Mouse (Mus musculus) MEL (cell line): ENCODE measurements around the gene Cdkal1. TPM values are rescaled to one million over a fixed set of nuclear protein-coding genes. Genes with fewer than 3 reads are reported as not detected.

Source experiments
- DNase-seq: peaks from one replicate; pipeline ENCODE4 v3.0.0; 2011; ENCODE audit warnings: low read depth, low spot score
- H3K27ac ChIP-seq: 2 replicates; pipeline ENCODE4 v1.5.1; 2012; ENCODE audit warnings: low read depth, mild to moderate bottlenecking, control low read depth, low read length, moderate library complexity; ENCODE audit not compliant: control insufficient read depth
- H3K27me3 ChIP-seq, 2 experiments: fragments of 150-350 bp in 1 of 2; sonication (generic) in 1 of 2; 2 replicates each; pipeline ENCODE4 v1.6.1; 2012; ENCODE audit warnings: low read length in 2 of 2, mild to moderate bottlenecking in 2 of 2, improper control_type of control experiment in 1 of 2, moderate library complexity in 1 of 2; ENCODE audit not compliant: insufficient read depth in 2 of 2, control insufficient read depth in 1 of 2
- H3K36me3 ChIP-seq, 2 experiments: 2 replicates each; pipeline ENCODE4 v1.6.1; 2012 to 2014; ENCODE audit warnings: low read length in 2 of 2, improper control_type of control experiment in 1 of 2, inconsistent platforms in 1 of 2, mild to moderate bottlenecking in 1 of 2; ENCODE audit not compliant: insufficient read depth in 2 of 2, control insufficient read depth in 1 of 2
- H3K4me1 ChIP-seq, 2 experiments: fragments of 150-350 bp in 1 of 2; sonication (generic) in 1 of 2; 2 replicates each; pipeline ENCODE4 v1.6.1; 2012; ENCODE audit warnings: low read length in 2 of 2, improper control_type of control experiment in 1 of 2, mild to moderate bottlenecking in 1 of 2; ENCODE audit not compliant: insufficient read depth in 2 of 2, control insufficient read depth in 1 of 2
- H3K4me3 ChIP-seq, 2 experiments: fragments of 150-350 bp in 1 of 2; sonication (generic) in 1 of 2; 2 replicates each; pipeline ENCODE4 v1.5.1; 2012; ENCODE audit warnings: low read depth in 2 of 2, low read length in 2 of 2, mild to moderate bottlenecking in 2 of 2, moderate library complexity in 2 of 2, control low read depth in 1 of 2, improper control_type of control experiment in 1 of 2; ENCODE audit not compliant: control insufficient read depth in 1 of 2, insufficient read depth in 1 of 2
- H3K79me2 ChIP-seq: 2 replicates; pipeline ENCODE4 v1.6.1; 2012; ENCODE audit warnings: mild to moderate bottlenecking, low read length, moderate library complexity; ENCODE audit not compliant: control insufficient read depth, poor library complexity, insufficient read depth
- H3K9ac ChIP-seq: 2 replicates; pipeline ENCODE4 v1.6.1; 2012; ENCODE audit warnings: low read depth, mild to moderate bottlenecking, control low read depth, low read length, moderate library complexity; ENCODE audit not compliant: control insufficient read depth, poor library complexity, severe bottlenecking
- H3K9me3 ChIP-seq: fragments of 150-350 bp; sonication (generic); replicated peaks from 2 replicates; pipeline ENCODE4 v1.6.1; 2012; ENCODE audit warnings: mild to moderate bottlenecking, low read length, improper control_type of control experiment, moderate library complexity; ENCODE audit not compliant: insufficient read depth
- BHLHE40 ChIP-seq: IDR thresholded peaks from 2 replicates; pipeline ENCODE4 v1.6.1; 2012; ENCODE audit warnings: low read depth, mild to moderate bottlenecking, inconsistent platforms, low read length, improper control_type of control experiment, borderline replicate concordance
- CHD2 ChIP-seq: IDR thresholded peaks from 2 replicates; pipeline ENCODE4 v1.6.1; 2011; ENCODE audit warnings: low read length, improper control_type of control experiment
- CTCF ChIP-seq, 3 experiments: IDR thresholded peaks in 2 of 3; conservative IDR thresholded peaks in 1 of 3; 2 replicates each; pipeline ENCODE4 v1.5.1; 2011 to 2012; ENCODE audit warnings: low read length in 3 of 3, low read depth in 2 of 3, mild to moderate bottlenecking in 2 of 3, improper control_type of control experiment in 1 of 3, inconsistent platforms in 1 of 3, mixed read lengths in 1 of 3, moderate library complexity in 1 of 3; ENCODE audit not compliant: control insufficient read depth in 1 of 3, insufficient read depth in 1 of 3, poor library complexity in 1 of 3, severe bottlenecking in 1 of 3
- E2F4 ChIP-seq: IDR thresholded peaks from 2 replicates; pipeline ENCODE4 v1.6.1; 2011; ENCODE audit warnings: low read depth, low read length, improper control_type of control experiment, borderline replicate concordance
- EP300 ChIP-seq, 2 experiments: IDR thresholded peaks; 2 replicates each; pipeline ENCODE4 v1.6.1; 2011; ENCODE audit warnings: improper control_type of control experiment in 2 of 2, low read length in 2 of 2, low read depth in 1 of 2, mild to moderate bottlenecking in 1 of 2
- GABPA ChIP-seq: IDR thresholded peaks from 2 replicates; pipeline ENCODE4 v1.6.1; 2012; ENCODE audit warnings: low read depth, mild to moderate bottlenecking, inconsistent platforms, low read length, improper control_type of control experiment, moderate library complexity
- JUND ChIP-seq: IDR thresholded peaks from 2 replicates; pipeline ENCODE4 v1.6.1; 2011; ENCODE audit warnings: low read depth, mild to moderate bottlenecking, improper control_type of control experiment, low read length
- KAT2A ChIP-seq: conservative IDR thresholded peaks from 2 replicates; pipeline ENCODE4 v1.6.1; 2012; ENCODE audit warnings: low read depth, low read length, improper control_type of control experiment, inconsistent platforms
- MAX ChIP-seq: IDR thresholded peaks from 2 replicates; pipeline ENCODE4 v1.6.1; 2011; ENCODE audit warnings: low read length, improper control_type of control experiment
- MAZ ChIP-seq: IDR thresholded peaks from 2 replicates; pipeline ENCODE4 v1.6.1; 2012; ENCODE audit warnings: low read depth, mild to moderate bottlenecking, inconsistent platforms, low read length, improper control_type of control experiment
- MEF2A ChIP-seq: IDR thresholded peaks from 2 replicates; pipeline ENCODE4 v1.6.1; 2014; ENCODE audit warnings: low read depth, mild to moderate bottlenecking, inconsistent platforms, low read length, improper control_type of control experiment; ENCODE audit not compliant: poor library complexity, insufficient replicate concordance, severe bottlenecking; ENCODE audit errors: extremely low read depth
- NELFE ChIP-seq: IDR thresholded peaks from 2 replicates; pipeline ENCODE4 v1.6.1; 2011; ENCODE audit warnings: low read depth, low read length, improper control_type of control experiment
- POLR2AphosphoS2 ChIP-seq: IDR thresholded peaks from 2 replicates; pipeline ENCODE4 v1.6.1; 2011; ENCODE audit warnings: low read length, improper control_type of control experiment
- RAD21 ChIP-seq: IDR thresholded peaks from 2 replicates; pipeline ENCODE4 v1.6.1; 2011; ENCODE audit warnings: mild to moderate bottlenecking, low read depth, low read length, improper control_type of control experiment
- RCOR1 ChIP-seq: IDR thresholded peaks from 2 replicates; pipeline ENCODE4 v1.6.1; 2012; ENCODE audit warnings: low read depth, mild to moderate bottlenecking, inconsistent platforms, low read length, improper control_type of control experiment
- SMC3 ChIP-seq: IDR thresholded peaks from 2 replicates; pipeline ENCODE4 v1.6.1; 2011; ENCODE audit warnings: low read depth, low read length, improper control_type of control experiment
- TBP ChIP-seq: IDR thresholded peaks from 2 replicates; pipeline ENCODE4 v1.8.0; 2011; ENCODE audit warnings: low read depth, low read length, improper control_type of control experiment
- UBTF ChIP-seq: IDR thresholded peaks from 2 replicates; pipeline ENCODE4 v1.6.1; 2012; ENCODE audit warnings: low read depth, mild to moderate bottlenecking, inconsistent platforms, low read length, improper control_type of control experiment, moderate library complexity, borderline replicate concordance; ENCODE audit not compliant: insufficient read depth
- ZKSCAN1 ChIP-seq: IDR thresholded peaks from 2 replicates; pipeline ENCODE4 v1.6.1; 2012; ENCODE audit warnings: low read depth, mild to moderate bottlenecking, inconsistent platforms, low read length, improper control_type of control experiment, moderate library complexity
- ZMIZ1 ChIP-seq: IDR thresholded peaks from 2 replicates; pipeline ENCODE4 v1.6.1; 2012; ENCODE audit warnings: low read depth, mild to moderate bottlenecking, inconsistent platforms, low read length, improper control_type of control experiment, moderate library complexity
- polyA plus RNA-seq, 2 experiments: library from polyadenylated mRNA; stranded (reverse) in 1 of 2; unstranded in 1 of 2; fragments of >175 nt in 1 of 2; fragments of >200 nt in 1 of 2; gene quantifications; 2 replicates each; pipeline versions ENCODE4 v1.2.1 to v1.2.4; 2012; ENCODE audit warnings: low replicate concordance in 2 of 2, low read depth in 1 of 2; ENCODE audit not compliant: insufficient read length in 2 of 2, insufficient read depth in 1 of 2, missing spikeins in 1 of 2
- total RNA-seq: library from RNA; depleted of rRNA; stranded (reverse); fragments of 300-350 nt; gene quantifications from 2 replicates; pipeline ENCODE4 v1.2.3, GENCODE M21; 2012

Cdkal1 gene
- total and polyA plus RNA-seq, 3 experiments = 10.6 to 11.0 TPM; not detected in 1

DNA sequence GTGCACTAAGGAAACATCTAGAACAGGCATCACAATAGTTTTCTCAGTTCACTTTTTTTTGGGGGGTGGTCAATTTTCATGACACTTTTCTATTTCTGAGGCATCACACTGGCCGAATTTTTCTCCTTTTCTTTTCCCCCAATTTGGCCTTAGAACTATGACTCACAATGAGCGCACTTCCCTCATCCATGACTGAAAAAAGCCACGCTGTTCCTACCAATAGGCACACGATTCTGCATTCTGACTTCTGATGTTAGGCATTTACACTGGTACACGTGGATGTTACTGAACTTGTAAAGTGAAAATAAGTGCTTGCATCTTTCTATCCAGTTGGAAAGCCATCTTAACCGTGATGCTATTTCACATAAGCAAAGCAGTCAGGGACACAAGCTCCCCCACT, 77.3 kb downstream of the Cdkal1 start:
- H3K9me3 ChIP-seq = no peaks in the 10 kb centered on the region
- no peak for TF ChIP-seq NELFE
- TF ChIP-seq RAD21 = no peak
- TF ChIP-seq BHLHE40 = no peak
- no peak for TF ChIP-seq TBP
- TF ChIP-seq MAZ = no peak
- TF ChIP-seq GABPA = no peak
- no peak for TF ChIP-seq UBTF
- no peak for TF ChIP-seq EP300 (IDR thresholded peaks at IDR 0.05; ENCODE audit: low read depth in 1 of 2, low read length in 2 of 2)
- TF ChIP-seq E2F4 = no peak
- no peak for TF ChIP-seq MAX
- TF ChIP-seq RCOR1 = no peak
- TF ChIP-seq SMC3 = no peak
- no peak for TF ChIP-seq KAT2A
- no peak for TF ChIP-seq ZKSCAN1
- no peak overlapping the region for H3K4me3 ChIP-seq
- H3K27ac ChIP-seq = no peak overlapping the region
- no peak for DNase-seq
- H3K79me2 ChIP-seq = no peaks in the 10 kb centered on the region
- peaks cover 0 to 4% of the 10 kb centered on the region in 2 experiments; a peak in 3 of 4 replicates for H3K4me1 ChIP-seq
- H3K27me3 ChIP-seq = no peaks in the 10 kb centered on the region
- H3K9ac ChIP-seq = no peak overlapping the region
- H3K36me3 ChIP-seq = peaks cover 0 to 5% of the 10 kb centered on the region in 2 experiments; a peak in 2 of 4 replicates

DNA sequence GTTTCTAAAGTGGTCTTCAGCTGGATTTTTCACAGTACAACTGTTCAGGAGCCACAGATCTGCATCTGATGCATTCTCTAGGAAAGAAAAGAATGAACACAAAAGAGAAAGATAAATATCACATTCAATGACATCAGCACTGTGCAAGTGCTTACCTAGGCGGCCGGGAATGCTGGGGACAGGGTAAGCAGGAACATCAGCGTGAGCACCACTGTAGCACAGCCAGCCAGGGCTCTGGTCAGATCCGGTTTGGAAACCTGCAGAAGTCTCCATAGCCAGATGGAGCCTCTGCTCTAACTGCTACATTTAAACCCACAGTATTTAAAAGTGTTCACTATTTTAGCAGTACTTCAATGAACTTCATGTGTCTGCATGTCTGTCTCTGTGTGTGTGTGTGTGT, 78.2 kb downstream of the Cdkal1 start:
- Histone ChIP-seq H3K27me3 (no peaks in the 10 kb centered on the region), H3K4me1 (peaks cover 2 to 5% of the 10 kb centered on the region in 2 experiments; a peak in 3 of 4 replicates), H3K79me2 (no peaks in the 10 kb centered on the region), H3K27ac (no peak overlapping the region), H3K9me3 (no peaks in the 10 kb centered on the region), H3K36me3 (peaks cover 0 to 5% of the 10 kb centered on the region in 2 experiments; a peak in 3 of 4 replicates), H3K9ac (no peak overlapping the region), H3K4me3 (no peak overlapping the region)
- TF ChIP-seq CHD2 = no peak
- TF ChIP-seq POLR2AphosphoS2 = no peak
- TF ChIP-seq KAT2A = no peak
- TF ChIP-seq ZMIZ1 = no peak
- no peak for TF ChIP-seq MEF2A
- TF ChIP-seq CTCF (IDR thresholded peaks at IDR 0.05 in 2 of 3, conservative IDR thresholded peaks at IDR 0.05 in 1 of 3; ENCODE audit: control insufficient read depth in 1 of 3, insufficient read depth in 1 of 3, low read depth in 2 of 3, low read length in 3 of 3, poor library complexity in 1 of 3, severe bottlenecking in 1 of 3) = no peak
- no peak for TF ChIP-seq NELFE
- no peak for TF ChIP-seq EP300 (IDR thresholded peaks at IDR 0.05; ENCODE audit: low read depth in 1 of 2, low read length in 2 of 2)
- TF ChIP-seq JUND = no peak
- no peak for DNase-seq
